Mouse (Mus musculus) G1E (cell line): ENCODE measurements around the gene Mrpl10. TPM values are rescaled to one million over a fixed set of nuclear protein-coding genes. Genes with fewer than 3 reads are reported as not detected.
A peak's percentile ranks its signal among the peaks of the same experiment; 100 is the strongest.

ENCODE experiments used
- ATAC-seq: 2 replicates; pipeline ENCODE4 v1.8.0; 2016; ENCODE audit warnings: mild to moderate bottlenecking; ENCODE audit not compliant: insufficient number of reproducible peaks, poor library complexity, low FRiP score, severe bottlenecking; ENCODE audit errors: extremely low read depth
- DNase-seq: peaks from one replicate; pipeline ENCODE4 v3.0.0; 2012; ENCODE audit warnings: low spot score
- H3K27me3 ChIP-seq: 2 replicates; pipeline ENCODE4 v1.6.1; 2012; ENCODE audit warnings: mild to moderate bottlenecking, low read length, inconsistent platforms; ENCODE audit not compliant: insufficient read depth
- H3K36me3 ChIP-seq: replicated peaks from 2 replicates; pipeline ENCODE3; 2012; ENCODE audit warnings: mild to moderate bottlenecking, inconsistent platforms
- H3K4me1 ChIP-seq: 2 replicates; pipeline ENCODE4 v1.6.1; 2012; ENCODE audit warnings: low read depth, low read length, inconsistent platforms, mixed read lengths; ENCODE audit not compliant: insufficient read depth
- H3K4me3 ChIP-seq: 2 replicates; pipeline ENCODE4 v1.5.1; 2012; ENCODE audit warnings: low read depth, mild to moderate bottlenecking, inconsistent platforms, low read length, moderate library complexity, mixed read lengths
- H3K9me3 ChIP-seq: replicated peaks from 2 replicates; pipeline ENCODE4 v1.6.1; 2012; ENCODE audit warnings: inconsistent platforms
- CTCF ChIP-seq: IDR thresholded peaks from 2 replicates; pipeline ENCODE4 v1.5.1; 2012; ENCODE audit warnings: low read depth, low read length, inconsistent platforms, mixed read lengths
- GATA1 ChIP-seq: IDR thresholded peaks from 2 replicates; pipeline ENCODE4 v1.6.1; 2012; ENCODE audit warnings: borderline replicate concordance, low read length, inconsistent platforms, mixed read lengths
- GATA2 ChIP-seq: IDR thresholded peaks from 2 replicates; pipeline ENCODE4 v1.6.1; 2012; ENCODE audit warnings: low read depth, low read length, inconsistent platforms, borderline replicate concordance
- POLR2AphosphoS5 ChIP-seq: IDR thresholded peaks from 2 replicates; pipeline ENCODE4 v1.6.1; 2012; ENCODE audit warnings: low read depth, low read length, inconsistent platforms; ENCODE audit not compliant: insufficient replicate concordance
- TAL1 ChIP-seq: conservative IDR thresholded peaks from 2 replicates; pipeline ENCODE4 v1.6.1; 2012; ENCODE audit warnings: low read depth, low read length, inconsistent platforms, mixed read lengths
- polyA plus RNA-seq: library from polyadenylated mRNA; stranded (reverse); fragments of >175 nt; gene quantifications from 2 replicates; pipeline ENCODE4 v1.2.3, GENCODE M21; 2012
- total RNA-seq, 2 experiments: library from RNA; stranded (forward) in 1 of 2; stranded (reverse) in 1 of 2; fragments of 200-1000 nt in 1 of 2; fragments of >200 nt in 1 of 2; fragmentation: Nextera tagmentation in 1 of 2; gene quantifications; 2 replicates each; pipeline ENCODE4 v1.2.3; 2014 to 2017

Mrpl10 gene
- total and polyA plus RNA-seq, 3 experiments = 36.2 to 71.4 (median 37.8) TPM

GRCm38 (mm10) chr11:97029686-97030417 is 11.5 kb upstream of the Mrpl10 start, which contains the start of gene Scrn2:
TSS of gene Scrn2 (plus strand) at chr11:97029938.
- DNase-seq (peak; percentile 78), ATAC-seq (peak; percentile 78)
- Histone ChIP-seq H3K9me3 (no peaks in the 10 kb centered on the region), H3K27me3 (peaks cover 13% of the 10 kb centered on the region), H3K4me3 (peak within 1 kb of the TSS; percentile 76), H3K36me3 (peaks cover 29% of the 10 kb centered on the region), H3K4me1 (peaks cover 46% of the 10 kb centered on the region)
- peak; percentile 80 for TF ChIP-seq CTCF
- no peak for TF ChIP-seq TAL1

- Histone ChIP-seq H3K4me3 (peak overlapping the region; percentile 76), H3K9me3 (no peaks in the 10 kb centered on the region), H3K4me1 (peaks cover 41% of the 10 kb centered on the region), H3K36me3 (peaks cover 31% of the 10 kb centered on the region), H3K27me3 (peaks cover 11% of the 10 kb centered on the region)
- TF ChIP-seq CTCF = no peak
- TF ChIP-seq GATA1 = no peak
- TF ChIP-seq POLR2AphosphoS5 = no peak
- no peak for TF ChIP-seq TAL1
- TF ChIP-seq GATA2 = no peak
- ATAC-seq (no peak), DNase-seq (no peak)
Observed at GRCm38 (mm10) chr11:97030426-97030825, 10.9 kb upstream of the Mrpl10 start.

DNA sequence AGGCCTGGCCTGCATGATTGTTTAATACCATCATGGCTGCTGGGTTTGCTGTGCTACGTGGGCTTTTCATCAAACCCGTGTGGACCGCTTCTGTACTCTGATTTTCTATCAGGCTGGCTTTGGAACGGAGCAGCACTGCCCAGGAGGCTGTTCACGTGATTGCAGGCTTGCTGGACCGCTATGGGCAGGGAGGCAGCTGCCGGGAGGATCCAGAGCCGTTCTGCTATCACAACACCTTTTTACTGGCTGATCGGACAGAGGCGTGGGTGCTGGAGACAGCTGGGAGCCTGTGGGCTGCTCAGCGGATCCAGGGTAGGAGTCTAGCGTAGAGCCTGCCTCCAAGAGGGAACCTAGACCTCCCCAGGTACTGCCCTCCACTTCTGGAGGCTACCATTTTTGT is 9.4 kb upstream of the Mrpl10 start:
- peaks cover 32% of the 10 kb centered on the region for H3K4me1 ChIP-seq
- TF ChIP-seq CTCF = no peak
- no peak for TF ChIP-seq GATA2
- no peak for TF ChIP-seq POLR2AphosphoS5
- no peak for TF ChIP-seq TAL1
- no peak for TF ChIP-seq GATA1

DNA sequence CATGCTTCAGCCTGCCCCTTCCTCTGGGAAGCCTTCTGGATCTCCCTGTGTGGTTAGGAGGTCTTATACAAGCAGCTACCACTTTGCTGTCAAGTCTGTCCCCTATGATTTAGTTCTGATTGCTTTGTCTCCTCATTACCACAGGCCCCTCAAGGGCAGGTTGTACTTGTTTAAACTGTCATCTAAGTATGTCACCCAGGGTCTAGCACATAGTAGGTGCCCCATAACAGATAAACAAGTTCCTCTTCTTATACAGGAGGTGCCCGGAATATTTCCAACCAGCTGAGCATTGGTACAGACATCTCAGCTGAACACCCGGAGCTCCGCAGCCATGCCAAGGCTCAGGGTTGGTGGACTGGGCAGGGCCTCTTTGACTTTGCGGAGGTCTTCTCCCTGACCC is 8.9 kb upstream of the Mrpl10 start:
- H3K4me1 ChIP-seq = peaks cover 32% of the 10 kb centered on the region
- ATAC-seq = no peak
- no peak for TF ChIP-seq CTCF
- no peak for TF ChIP-seq GATA1
- no peak for TF ChIP-seq POLR2AphosphoS5
- TF ChIP-seq TAL1 = no peak
- TF ChIP-seq GATA2 = no peak
- no peaks in the 10 kb centered on the region for H3K9me3 ChIP-seq
- no peak overlapping the region for H3K4me3 ChIP-seq
- peaks cover 31% of the 10 kb centered on the region for H3K36me3 ChIP-seq
- DNase-seq = no peak
- H3K27me3 ChIP-seq = peaks cover 8% of the 10 kb centered on the region

More for the DNA sequence above, 9.4 kb upstream of the Mrpl10 start:
- Histone ChIP-seq H3K4me3 (no peak overlapping the region), H3K36me3 (peaks cover 31% of the 10 kb centered on the region), H3K9me3 (no peaks in the 10 kb centered on the region), H3K27me3 (peaks cover 10% of the 10 kb centered on the region)
- DNase-seq = no peak
- ATAC-seq = no peak

- no peak for ATAC-seq
- Histone ChIP-seq H3K4me1 (peaks cover 30% of the 10 kb centered on the region), H3K27me3 (peaks cover under 1% of the 10 kb centered on the region; the same call in 1 of the 2 replicates), H3K36me3 (peaks cover 31% of the 10 kb centered on the region), H3K4me3 (no peak overlapping the region), H3K9me3 (no peaks in the 10 kb centered on the region)
- TF ChIP-seq TAL1 (no peak), POLR2AphosphoS5 (no peak), GATA1 (no peak), CTCF (no peak), GATA2 (no peak)
- no peak for DNase-seq
Observed at GRCm38 (mm10) chr11:97033781-97034180, 7.6 kb upstream of the Mrpl10 start.

GRCm38 (mm10) chr11:97036141-97036540 is 5.2 kb upstream of the Mrpl10 start:
- ATAC-seq (no peak), DNase-seq (no peak)
- Histone ChIP-seq H3K4me1 (peaks cover 24% of the 10 kb centered on the region), H3K27me3 (peaks cover 7% of the 10 kb centered on the region), H3K4me3 (no peak overlapping the region), H3K9me3 (no peaks in the 10 kb centered on the region), H3K36me3 (peaks cover 31% of the 10 kb centered on the region)
- TF ChIP-seq CTCF (no peak), POLR2AphosphoS5 (no peak), GATA1 (no peak)

DNA sequence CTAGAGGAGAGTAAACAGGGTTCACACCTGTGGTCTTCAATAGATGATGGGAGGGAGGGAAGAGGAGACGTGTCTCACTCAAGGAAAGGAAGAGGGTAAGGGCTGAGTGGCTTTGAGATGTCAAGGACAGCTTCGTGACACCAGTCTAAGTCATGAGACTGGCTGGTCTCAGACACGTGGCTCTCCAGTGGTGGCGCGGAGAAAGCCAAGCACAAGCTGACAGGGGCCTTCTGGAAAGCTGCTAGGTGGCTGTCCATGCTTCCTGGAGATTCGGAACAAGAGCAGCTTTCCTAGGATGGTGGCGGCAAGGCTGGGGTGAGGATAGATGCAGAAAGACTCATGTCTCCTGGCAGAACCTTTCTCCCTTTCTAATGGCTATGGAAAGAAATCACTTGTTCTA is 2.5 kb upstream of the Mrpl10 start:
- ATAC-seq (no peak), DNase-seq (no peak)
- Histone ChIP-seq H3K27me3 (peaks cover 7% of the 10 kb centered on the region), H3K4me1 (peaks cover 36% of the 10 kb centered on the region), H3K9me3 (no peaks in the 10 kb centered on the region), H3K36me3 (peaks cover 24% of the 10 kb centered on the region), H3K4me3 (no peak overlapping the region)
- TF ChIP-seq POLR2AphosphoS5 (no peak), GATA1 (no peak), GATA2 (no peak), CTCF (no peak), TAL1 (no peak)
